Mouse (Mus musculus): ENCODE results near the gene Tnrc6b. TPM values are rescaled to one million over a fixed set of nuclear protein-coding genes. Genes with fewer than 3 reads are reported as not detected.

Tnrc6b gene
- polyA plus RNA-seq, 2 experiments, result 8.1 to 8.8 TPM

DNA sequence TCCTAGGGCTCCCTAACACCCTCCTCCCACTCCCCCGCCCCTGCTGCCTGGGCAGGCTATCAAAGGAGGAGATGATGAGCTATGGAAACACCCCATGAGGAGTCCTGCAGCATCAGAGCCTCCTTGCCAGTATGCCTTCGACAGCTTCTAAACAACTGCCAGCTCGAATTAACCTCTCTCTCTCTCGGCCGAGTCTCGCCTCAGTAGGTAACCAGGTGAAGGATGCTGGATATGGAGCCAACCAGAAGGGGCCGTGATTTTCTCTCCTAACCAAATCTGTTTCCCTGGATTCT, 25.6 kb upstream of the Tnrc6b start:
- peaks cover 7 to 15% of the 10 kb centered on the region in 2 experiments for H3K4me1 ChIP-seq (replicated peaks; ENCODE audit: control insufficient read depth in 2 of 2, insufficient read depth in 2 of 2, low read length in 1 of 2)
- no peak overlapping the region for H3K4me2 ChIP-seq (ENCODE audit: low read depth)
- WGBS (ENCODE audit: insufficient replicate concordance), result 47% methylated on average over 7 of the region's 7 CpGs
- H3K27me3 ChIP-seq (ENCODE audit: control insufficient read depth, insufficient read depth, low read length), result no peaks in the 10 kb centered on the region; the same call in 1 of the 2 replicates
- no peak overlapping the region for H3K9ac ChIP-seq (replicated peaks)
- H3K36me3 ChIP-seq (replicated peaks; ENCODE audit: control insufficient read depth, insufficient read depth, low read depth), result no peaks in the 10 kb centered on the region
- no peaks in the 10 kb centered on the region for H3K9me3 ChIP-seq (ENCODE audit: control insufficient read depth, low read length)
- DNase-seq (ENCODE audit: low read depth in 3 of 3, low spot score in 3 of 3) (no peak), ATAC-seq (ENCODE audit: insufficient read depth) (no peak)
- TF ChIP-seq CTCF (IDR thresholded peaks at IDR 0.05; ENCODE audit: low read depth), result no peak
- no peak for TF ChIP-seq EP300 (IDR thresholded peaks at IDR 0.05; ENCODE audit: low read depth)
- no peak overlapping the region for H3K4me3 ChIP-seq (ENCODE audit: insufficient read depth in 1 of 2, low read depth in 2 of 2, low read length in 2 of 2)
- no peak overlapping the region for H3K27ac ChIP-seq

DNA sequence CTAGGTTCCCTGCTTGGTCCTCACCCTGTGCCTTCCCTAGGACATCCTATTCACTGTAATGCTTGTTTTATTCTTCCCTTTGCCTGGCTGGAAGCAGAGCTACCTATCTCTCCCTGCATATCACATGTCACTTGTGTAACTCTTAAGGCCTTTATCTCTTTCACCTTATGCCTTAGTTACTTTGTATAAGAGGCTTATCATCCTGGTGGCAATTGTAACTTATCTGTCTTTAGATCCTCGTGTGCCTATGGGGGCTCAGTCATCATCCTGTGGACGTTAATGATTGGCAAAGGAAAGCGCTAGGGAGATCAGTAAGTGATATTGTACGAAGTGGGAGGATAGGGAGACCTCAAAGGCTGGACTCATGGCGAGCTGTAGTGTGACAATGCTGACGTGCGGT, 22.6 kb upstream of the Tnrc6b start:
- H3K36me3 ChIP-seq (replicated peaks; ENCODE audit: control insufficient read depth, insufficient read depth, low read depth), result no peaks in the 10 kb centered on the region
- no peaks in the 10 kb centered on the region for H3K9me3 ChIP-seq (ENCODE audit: control insufficient read depth, low read length)
- 21% methylated on average over 7 of the region's 7 CpGs for WGBS (ENCODE audit: insufficient replicate concordance)
- H3K4me2 ChIP-seq (ENCODE audit: low read depth), result no peak overlapping the region
- H3K4me1 ChIP-seq (replicated peaks; ENCODE audit: control insufficient read depth in 2 of 2, insufficient read depth in 2 of 2, low read length in 1 of 2), result peaks cover 7 to 8% of the 10 kb centered on the region in 2 experiments
- DNase-seq (ENCODE audit: low read depth in 3 of 3, low spot score in 3 of 3), result no peak
- ATAC-seq (ENCODE audit: insufficient read depth), result peak; percentile 45; the same call in 1 of the 2 replicates
- H3K27me3 ChIP-seq (ENCODE audit: control insufficient read depth, insufficient read depth, low read length), result no peaks in the 10 kb centered on the region; the same call in 1 of the 2 replicates
- H3K27ac ChIP-seq, result no peak overlapping the region
- no peak overlapping the region for H3K4me3 ChIP-seq (ENCODE audit: insufficient read depth in 1 of 2, low read depth in 2 of 2, low read length in 2 of 2)
- TF ChIP-seq CTCF (IDR thresholded peaks at IDR 0.05; ENCODE audit: low read depth), result no peak
- TF ChIP-seq EP300 (IDR thresholded peaks at IDR 0.05; ENCODE audit: low read depth), result peak; percentile 44
- no peak overlapping the region for H3K9ac ChIP-seq (replicated peaks)

DNA sequence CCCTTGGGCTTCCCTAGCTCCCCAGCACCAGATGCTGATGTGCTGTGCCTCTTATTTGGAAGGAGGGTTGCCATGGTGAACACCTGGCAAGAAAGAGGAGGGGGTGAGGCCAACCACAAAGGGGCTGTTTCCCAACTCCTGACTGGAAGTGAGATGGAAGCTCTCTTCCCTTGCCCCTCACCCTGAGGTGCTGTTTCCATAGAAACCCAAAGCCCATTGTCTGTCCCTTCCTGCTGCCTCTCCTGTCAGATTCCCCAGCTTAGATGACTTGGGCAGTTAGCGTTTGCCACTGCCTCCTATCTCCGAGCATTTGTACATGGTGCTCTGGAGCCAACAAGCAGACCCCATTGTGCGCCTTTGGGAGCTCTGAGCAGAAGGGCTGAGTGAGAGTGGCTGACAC, 17.6 kb upstream of the Tnrc6b start:
- no peak for TF ChIP-seq CTCF (IDR thresholded peaks at IDR 0.05; ENCODE audit: low read depth)
- no peak for TF ChIP-seq EP300 (IDR thresholded peaks at IDR 0.05; ENCODE audit: low read depth)
- Histone ChIP-seq H3K27ac (no peak overlapping the region), H3K27me3 (ENCODE audit: control insufficient read depth, insufficient read depth, low read length) (no peaks in the 10 kb centered on the region), H3K4me1 (replicated peaks; ENCODE audit: control insufficient read depth in 2 of 2, insufficient read depth in 2 of 2, low read length in 1 of 2) (peaks cover 3 to 4% of the 10 kb centered on the region in 2 experiments), H3K9ac (replicated peaks) (no peak overlapping the region), H3K9me3 (ENCODE audit: control insufficient read depth, low read length) (no peaks in the 10 kb centered on the region), H3K4me3 (ENCODE audit: insufficient read depth in 1 of 2, low read depth in 2 of 2, low read length in 2 of 2) (no peak overlapping the region), H3K4me2 (ENCODE audit: low read depth) (no peak overlapping the region), H3K36me3 (replicated peaks; ENCODE audit: control insufficient read depth, insufficient read depth, low read depth) (no peaks in the 10 kb centered on the region)
- DNase-seq (ENCODE audit: low read depth in 3 of 3, low spot score in 3 of 3) (no peak), ATAC-seq (ENCODE audit: insufficient read depth) (no peak)
- 37% methylated on average over 3 of the region's 3 CpGs for WGBS (ENCODE audit: insufficient replicate concordance)

DNA sequence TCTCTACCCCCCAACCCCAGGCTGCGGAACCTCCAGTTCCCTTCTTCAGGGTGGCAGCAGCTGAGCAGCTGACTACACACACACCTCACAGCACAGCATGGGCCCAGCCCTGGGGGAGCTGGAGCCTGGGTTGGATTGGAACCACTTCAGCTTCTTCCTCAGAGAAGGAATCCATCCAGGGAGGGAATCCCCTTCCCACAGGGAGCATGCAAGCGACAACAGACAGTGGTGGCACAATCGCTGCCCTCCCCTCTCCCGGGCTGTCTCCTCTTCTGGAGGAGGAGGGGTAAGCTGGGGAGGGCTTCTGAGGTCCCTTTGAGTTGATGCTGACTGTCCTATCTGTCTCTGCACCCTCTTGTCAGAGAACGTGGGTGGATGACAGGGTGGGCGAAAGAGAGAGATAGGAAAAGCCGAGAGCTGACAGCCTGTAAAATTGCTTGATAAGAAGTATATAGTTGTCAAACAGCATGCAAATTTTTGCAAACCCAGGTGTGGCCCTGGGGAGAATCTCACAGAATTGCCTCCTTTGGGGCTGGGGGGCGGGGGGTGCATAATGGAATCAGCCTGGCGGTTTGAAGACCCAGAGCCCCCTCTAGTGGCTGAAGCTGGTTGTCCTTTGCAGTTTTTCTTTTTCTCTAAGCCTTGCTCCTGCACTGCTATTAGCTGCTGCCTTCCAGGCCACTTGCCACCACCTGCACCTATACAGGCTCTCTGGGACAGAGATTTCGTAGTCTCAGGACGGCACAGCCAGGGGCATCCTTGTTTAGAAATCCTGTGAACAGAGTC, 16.8 kb upstream of the Tnrc6b start:
- no peak for TF ChIP-seq EP300 (IDR thresholded peaks at IDR 0.05; ENCODE audit: low read depth)
- peak; percentile 82 for TF ChIP-seq CTCF (IDR thresholded peaks at IDR 0.05; ENCODE audit: low read depth)
- ATAC-seq (ENCODE audit: insufficient read depth), result no peak
- H3K36me3 ChIP-seq (replicated peaks; ENCODE audit: control insufficient read depth, insufficient read depth, low read depth), result no peaks in the 10 kb centered on the region
- no peak for DNase-seq (ENCODE audit: low read depth in 3 of 3, low spot score in 3 of 3)
- no peak overlapping the region for H3K4me3 ChIP-seq (ENCODE audit: insufficient read depth in 1 of 2, low read depth in 2 of 2, low read length in 2 of 2)
- WGBS (ENCODE audit: insufficient replicate concordance), result 17% methylated on average over 11 of the region's 11 CpGs
- no peak overlapping the region for H3K27ac ChIP-seq
- H3K9me3 ChIP-seq (ENCODE audit: control insufficient read depth, low read length), result no peaks in the 10 kb centered on the region
- H3K4me1 ChIP-seq (replicated peaks; ENCODE audit: control insufficient read depth in 2 of 2, insufficient read depth in 2 of 2, low read length in 1 of 2), result no peaks in the 10 kb centered on the region; a peak in 1 of 4 replicates
- H3K27me3 ChIP-seq (ENCODE audit: control insufficient read depth, insufficient read depth, low read length), result no peaks in the 10 kb centered on the region
- no peak overlapping the region for H3K9ac ChIP-seq (replicated peaks)
- no peak overlapping the region for H3K4me2 ChIP-seq (ENCODE audit: low read depth)

DNA sequence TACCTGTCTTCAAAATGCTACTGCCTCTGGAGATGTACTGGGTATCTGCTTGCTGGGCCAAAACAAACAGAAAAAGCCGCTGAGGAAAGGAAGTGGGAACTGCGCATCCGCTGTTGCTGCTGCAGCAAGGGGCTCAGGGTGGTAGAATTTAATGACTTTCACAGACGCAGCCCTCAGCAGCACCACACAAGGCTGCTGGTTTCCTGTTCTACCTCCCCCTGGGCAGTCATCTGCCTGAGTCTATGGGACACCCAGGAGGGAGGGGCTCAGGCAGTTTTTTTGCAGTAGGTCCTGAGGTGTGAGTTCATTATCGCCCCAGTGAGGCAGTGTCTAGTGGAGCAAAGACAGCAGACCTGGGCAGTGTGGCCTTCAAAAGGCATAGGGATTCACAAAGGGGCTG, 13.5 kb upstream of the Tnrc6b start:
- DNase-seq (ENCODE audit: low read depth in 3 of 3, low spot score in 3 of 3), result no peak
- no peaks in the 10 kb centered on the region for H3K9me3 ChIP-seq (ENCODE audit: control insufficient read depth, low read length)
- no peaks in the 10 kb centered on the region; a peak in 1 of 4 replicates for H3K4me1 ChIP-seq (replicated peaks; ENCODE audit: control insufficient read depth in 2 of 2, insufficient read depth in 2 of 2, low read length in 1 of 2)
- ATAC-seq (ENCODE audit: insufficient read depth), result no peak
- H3K36me3 ChIP-seq (replicated peaks; ENCODE audit: control insufficient read depth, insufficient read depth, low read depth), result no peaks in the 10 kb centered on the region
- no peak overlapping the region for H3K9ac ChIP-seq (replicated peaks)
- no peak overlapping the region for H3K27ac ChIP-seq
- no peak overlapping the region for H3K4me3 ChIP-seq (ENCODE audit: insufficient read depth in 1 of 2, low read depth in 2 of 2, low read length in 2 of 2)
- H3K27me3 ChIP-seq (ENCODE audit: control insufficient read depth, insufficient read depth, low read length), result no peaks in the 10 kb centered on the region
- 10% methylated on average over 5 of the region's 5 CpGs for WGBS (ENCODE audit: insufficient replicate concordance)
- TF ChIP-seq CTCF (IDR thresholded peaks at IDR 0.05; ENCODE audit: low read depth) (no peak), EP300 (IDR thresholded peaks at IDR 0.05; ENCODE audit: low read depth) (no peak)
- H3K4me2 ChIP-seq (ENCODE audit: low read depth), result no peak overlapping the region
